Mouse (Mus musculus): Measurements from ENCODE around the gene Rdh14. TPM values are rescaled to one million over a fixed set of nuclear protein-coding genes. Genes with fewer than 3 reads are reported as not detected.

Rdh14 gene
- polyA plus RNA-seq (2014; fragmentation: Nextera tagmentation; extraction: Ambion mirVana): 25.5 and 25.9 TPM in 2 replicates

DNA sequence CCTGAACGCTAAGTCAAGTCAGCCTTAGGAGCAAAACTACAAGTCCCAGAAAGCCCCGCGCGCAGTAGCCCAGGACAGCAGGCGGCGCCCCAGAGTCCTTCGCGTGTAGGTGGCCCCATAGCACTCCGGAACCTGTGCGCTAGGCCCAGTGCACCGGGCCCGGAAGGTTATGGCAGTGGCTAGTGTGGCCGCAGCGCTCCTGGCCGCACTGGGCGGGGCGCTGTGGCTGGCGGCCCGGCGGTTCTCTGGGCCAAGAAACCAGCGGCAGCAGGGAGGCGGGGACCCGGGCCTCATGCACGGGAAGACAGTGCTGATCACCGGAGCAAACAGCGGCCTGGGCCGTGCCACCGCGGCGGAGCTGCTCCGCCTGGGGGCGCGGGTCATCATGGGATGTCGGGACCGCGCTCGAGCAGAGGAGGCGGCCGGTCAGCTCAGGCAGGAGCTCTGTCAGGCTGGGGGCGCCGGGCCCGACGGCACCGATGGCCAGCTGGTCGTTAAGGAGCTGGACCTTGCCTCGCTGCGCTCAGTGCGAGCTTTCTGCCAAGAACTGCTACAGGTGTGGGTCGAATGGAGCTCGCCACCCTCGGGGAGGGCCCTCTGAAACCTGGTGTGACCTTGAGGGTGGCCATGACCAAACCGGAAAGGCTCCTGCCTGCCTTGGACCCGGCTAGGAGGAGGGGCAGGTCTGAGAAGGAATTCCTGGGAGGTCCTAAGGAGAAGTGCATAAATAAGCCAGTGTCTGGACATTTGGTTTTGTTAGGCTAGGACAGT lies at the start of gene Rdh14:
Gene Rdh14, plus strand, starts transcription at position 102 of the 771 bp plus-strand sequence.
- ATAC-seq (replicated peaks; ENCODE audit: low FRiP score) (peak; percentile 97), DNase-seq (ENCODE audit: low spot score) (peak; percentile 92)
- WGBS: under 1% methylated on average over 53 of the region's 53 CpGs
- H3K4me1 ChIP-seq (replicated peaks; ENCODE audit: control insufficient read depth, insufficient read depth, low read length): no peaks in the 10 kb centered on the region
- H3K27me3 ChIP-seq (replicated peaks; ENCODE audit: control insufficient read depth, insufficient read depth, low read length): no peaks in the 10 kb centered on the region
- no peaks in the 10 kb centered on the region for H3K9me3 ChIP-seq (ENCODE audit: control insufficient read depth, low read length)
- H3K4me2 ChIP-seq: peak within 1 kb of the TSS; percentile 76
- peak within 1 kb of the TSS; percentile 76 for H3K27ac ChIP-seq (ENCODE audit: low read depth, low read length)
- H3K4me3 ChIP-seq (ENCODE audit: low read depth, low read length): peak within 1 kb of the TSS; percentile 77
- H3K9ac ChIP-seq (ENCODE audit: low read depth, low read length): peak within 1 kb of the TSS; percentile 94
- no peaks in the 10 kb centered on the region for H3K36me3 ChIP-seq (ENCODE audit: control insufficient read depth, insufficient read depth, low read length)

DNA sequence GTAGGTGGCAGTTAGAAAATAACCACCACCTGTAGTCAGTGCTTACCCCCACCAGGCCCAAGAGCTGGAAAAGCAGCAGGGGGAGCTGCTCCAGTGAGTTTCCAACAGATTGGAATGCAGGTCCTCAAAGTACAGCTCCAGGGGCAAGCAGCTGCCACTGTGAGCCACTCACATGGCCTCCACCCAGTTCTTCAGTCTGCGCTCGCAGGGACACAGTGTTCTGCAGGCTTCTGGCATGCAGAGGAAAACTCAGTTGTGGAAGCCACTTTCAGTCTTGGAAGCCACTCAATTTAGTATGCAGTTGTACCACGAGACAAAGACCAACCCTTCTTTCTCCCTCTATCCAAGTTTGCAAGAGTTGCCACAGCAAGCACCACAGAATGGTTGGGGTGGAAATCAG lies 39.9 kb upstream of the Rdh14 start:
- no peak for DNase-seq (ENCODE audit: low spot score)
- 62% methylated on average over 3 of the region's 3 CpGs for WGBS

GRCm38 (mm10) chr12:10357756-10358155 lies 32.8 kb upstream of the Rdh14 start:
- Histone ChIP-seq H3K36me3 (ENCODE audit: control insufficient read depth, insufficient read depth, low read length) (no peaks in the 10 kb centered on the region), H3K9me3 (ENCODE audit: control insufficient read depth, low read length) (no peaks in the 10 kb centered on the region), H3K27me3 (replicated peaks; ENCODE audit: control insufficient read depth, insufficient read depth, low read length) (no peaks in the 10 kb centered on the region), H3K9ac (ENCODE audit: low read depth, low read length) (no peak overlapping the region), H3K4me2 (no peak overlapping the region), H3K4me3 (ENCODE audit: low read depth, low read length) (no peak overlapping the region), H3K4me1 (replicated peaks; ENCODE audit: control insufficient read depth, insufficient read depth, low read length) (no peaks in the 10 kb centered on the region), H3K27ac (ENCODE audit: low read depth, low read length) (no peak overlapping the region)
- ATAC-seq (replicated peaks; ENCODE audit: low FRiP score): no peak
- DNase-seq (ENCODE audit: low spot score): no peak
- 64% methylated on average over 6 of the region's 6 CpGs for WGBS

More for the DNA sequence above, 39.9 kb upstream of the Rdh14 start:
- Histone ChIP-seq H3K27me3 (replicated peaks; ENCODE audit: control insufficient read depth, insufficient read depth, low read length) (no peaks in the 10 kb centered on the region), H3K36me3 (ENCODE audit: control insufficient read depth, insufficient read depth, low read length) (no peaks in the 10 kb centered on the region), H3K4me2 (no peak overlapping the region), H3K4me1 (replicated peaks; ENCODE audit: control insufficient read depth, insufficient read depth, low read length) (no peaks in the 10 kb centered on the region), H3K9ac (ENCODE audit: low read depth, low read length) (no peak overlapping the region), H3K27ac (ENCODE audit: low read depth, low read length) (no peak overlapping the region), H3K4me3 (ENCODE audit: low read depth, low read length) (no peak overlapping the region), H3K9me3 (ENCODE audit: control insufficient read depth, low read length) (no peaks in the 10 kb centered on the region)
- no peak for ATAC-seq (replicated peaks; ENCODE audit: low FRiP score)

- Histone ChIP-seq H3K27ac (ENCODE audit: low read depth, low read length) (no peak within 1 kb of the TSS), H3K36me3 (ENCODE audit: control insufficient read depth, insufficient read depth, low read length) (no peaks in the 10 kb centered on the region), H3K9me3 (ENCODE audit: control insufficient read depth, low read length) (no peaks in the 10 kb centered on the region), H3K9ac (ENCODE audit: low read depth, low read length) (no peak within 1 kb of the TSS), H3K27me3 (replicated peaks; ENCODE audit: control insufficient read depth, insufficient read depth, low read length) (no peaks in the 10 kb centered on the region), H3K4me3 (ENCODE audit: low read depth, low read length) (no peak within 1 kb of the TSS), H3K4me2 (no peak within 1 kb of the TSS), H3K4me1 (replicated peaks; ENCODE audit: control insufficient read depth, insufficient read depth, low read length) (no peaks in the 10 kb centered on the region)
- ATAC-seq (replicated peaks; ENCODE audit: low FRiP score) (no peak), DNase-seq (ENCODE audit: low spot score) (no peak)
- WGBS: 69% methylated on average over 3 of the region's 3 CpGs
Observed at GRCm38 (mm10) chr12:10369673-10370072, 20.9 kb upstream of the Rdh14 start, which contains the start of gene Nt5c1b. TSS of gene Nt5c1b (plus strand) at chr12:10369973.

GRCm38 (mm10) chr12:10400788-10401187 lies 10.2 kb downstream of the Rdh14 start:
- Histone ChIP-seq H3K27me3 (replicated peaks; ENCODE audit: control insufficient read depth, insufficient read depth, low read length) (no peaks in the 10 kb centered on the region), H3K4me2 (no peak overlapping the region), H3K27ac (ENCODE audit: low read depth, low read length) (no peak overlapping the region), H3K4me3 (ENCODE audit: low read depth, low read length) (no peak overlapping the region), H3K9me3 (ENCODE audit: control insufficient read depth, low read length) (no peaks in the 10 kb centered on the region), H3K9ac (ENCODE audit: low read depth, low read length) (no peak overlapping the region), H3K36me3 (ENCODE audit: control insufficient read depth, insufficient read depth, low read length) (no peaks in the 10 kb centered on the region), H3K4me1 (replicated peaks; ENCODE audit: control insufficient read depth, insufficient read depth, low read length) (no peaks in the 10 kb centered on the region)
- 87% methylated on average over 1 of the region's 1 CpGs for WGBS
- ATAC-seq (replicated peaks; ENCODE audit: low FRiP score): no peak
- no peak for DNase-seq (ENCODE audit: low spot score)

GRCm38 (mm10) chr12:10402421-10403115 lies 12.0 kb downstream of the Rdh14 start:
- Histone ChIP-seq H3K4me3 (ENCODE audit: low read depth, low read length) (no peak overlapping the region), H3K27ac (ENCODE audit: low read depth, low read length) (no peak overlapping the region), H3K27me3 (replicated peaks; ENCODE audit: control insufficient read depth, insufficient read depth, low read length) (no peaks in the 10 kb centered on the region), H3K4me1 (replicated peaks; ENCODE audit: control insufficient read depth, insufficient read depth, low read length) (no peaks in the 10 kb centered on the region), H3K9ac (ENCODE audit: low read depth, low read length) (no peak overlapping the region), H3K36me3 (ENCODE audit: control insufficient read depth, insufficient read depth, low read length) (no peaks in the 10 kb centered on the region), H3K4me2 (no peak overlapping the region), H3K9me3 (ENCODE audit: control insufficient read depth, low read length) (no peaks in the 10 kb centered on the region)
- DNase-seq (ENCODE audit: low spot score) (no peak), ATAC-seq (replicated peaks; ENCODE audit: low FRiP score) (no peak)
- WGBS: 50% methylated on average over 9 of the region's 9 CpGs

GRCm38 (mm10) chr12:10410511-10411179 lies 20.1 kb downstream of the Rdh14 start:
- no peak for ATAC-seq (replicated peaks; ENCODE audit: low FRiP score)

DNA sequence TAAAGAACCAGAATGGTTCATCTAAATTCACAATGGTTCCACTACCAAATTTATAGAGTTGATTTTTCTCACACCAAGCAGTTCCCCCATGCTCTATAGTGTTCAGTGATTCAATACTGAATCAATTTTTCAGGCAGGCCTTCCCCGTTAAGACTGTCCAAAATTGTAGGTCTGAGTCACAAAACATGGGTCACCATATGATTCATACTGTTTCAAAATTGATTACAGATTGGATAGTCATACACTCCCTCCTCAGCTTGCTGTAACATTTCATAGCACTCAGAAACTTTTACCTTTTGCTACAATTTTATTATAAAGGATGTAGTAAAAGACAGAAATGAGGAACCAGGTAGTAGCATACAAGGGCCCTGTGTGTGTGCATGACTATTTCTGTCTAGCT lies 20.9 kb downstream of the Rdh14 start:
- WGBS: 76% methylated on average over 1 of the region's 1 CpGs
- no peak overlapping the region for H3K27ac ChIP-seq (ENCODE audit: low read depth, low read length)
- H3K4me3 ChIP-seq (ENCODE audit: low read depth, low read length): no peak overlapping the region
- ATAC-seq (replicated peaks; ENCODE audit: low FRiP score): no peak
- no peaks in the 10 kb centered on the region for H3K9me3 ChIP-seq (ENCODE audit: control insufficient read depth, low read length)
- H3K27me3 ChIP-seq (replicated peaks; ENCODE audit: control insufficient read depth, insufficient read depth, low read length): no peaks in the 10 kb centered on the region
- no peak overlapping the region for H3K4me2 ChIP-seq
- H3K4me1 ChIP-seq (replicated peaks; ENCODE audit: control insufficient read depth, insufficient read depth, low read length): no peaks in the 10 kb centered on the region
- H3K36me3 ChIP-seq (ENCODE audit: control insufficient read depth, insufficient read depth, low read length): no peaks in the 10 kb centered on the region
- DNase-seq (ENCODE audit: low spot score): no peak
- no peak overlapping the region for H3K9ac ChIP-seq (ENCODE audit: low read depth, low read length)

More at GRCm38 (mm10) chr12:10410511-10411179, 20.1 kb downstream of the Rdh14 start:
- 85% methylated on average over 3 of the region's 3 CpGs for WGBS
- Histone ChIP-seq H3K4me1 (replicated peaks; ENCODE audit: control insufficient read depth, insufficient read depth, low read length) (no peaks in the 10 kb centered on the region), H3K27me3 (replicated peaks; ENCODE audit: control insufficient read depth, insufficient read depth, low read length) (no peaks in the 10 kb centered on the region), H3K27ac (ENCODE audit: low read depth, low read length) (no peak overlapping the region), H3K4me3 (ENCODE audit: low read depth, low read length) (no peak overlapping the region), H3K36me3 (ENCODE audit: control insufficient read depth, insufficient read depth, low read length) (no peaks in the 10 kb centered on the region), H3K9ac (ENCODE audit: low read depth, low read length) (no peak overlapping the region), H3K9me3 (ENCODE audit: control insufficient read depth, low read length) (no peaks in the 10 kb centered on the region), H3K4me2 (no peak overlapping the region)
- no peak for DNase-seq (ENCODE audit: low spot score)
